Mouse (Mus musculus) bone marrow, adult 2 months (tissue): ENCODE measurements around the gene Lrfn1.

ENCODE experiments used
- CTCF ChIP-seq: fragments of 200-500 bp; IDR thresholded peaks from 2 replicates; pipeline ENCODE4 v1.5.1; 2011; ENCODE audit warnings: low read length, control low read depth; ENCODE audit not compliant: control insufficient read depth, insufficient read depth
- POLR2A ChIP-seq: fragments of 200-500 bp; IDR thresholded peaks from 2 replicates; pipeline ENCODE4 v1.6.1; 2011; ENCODE audit warnings: low read depth, mild to moderate bottlenecking, control low read depth, low read length, borderline replicate concordance; ENCODE audit not compliant: control insufficient read depth

DNA sequence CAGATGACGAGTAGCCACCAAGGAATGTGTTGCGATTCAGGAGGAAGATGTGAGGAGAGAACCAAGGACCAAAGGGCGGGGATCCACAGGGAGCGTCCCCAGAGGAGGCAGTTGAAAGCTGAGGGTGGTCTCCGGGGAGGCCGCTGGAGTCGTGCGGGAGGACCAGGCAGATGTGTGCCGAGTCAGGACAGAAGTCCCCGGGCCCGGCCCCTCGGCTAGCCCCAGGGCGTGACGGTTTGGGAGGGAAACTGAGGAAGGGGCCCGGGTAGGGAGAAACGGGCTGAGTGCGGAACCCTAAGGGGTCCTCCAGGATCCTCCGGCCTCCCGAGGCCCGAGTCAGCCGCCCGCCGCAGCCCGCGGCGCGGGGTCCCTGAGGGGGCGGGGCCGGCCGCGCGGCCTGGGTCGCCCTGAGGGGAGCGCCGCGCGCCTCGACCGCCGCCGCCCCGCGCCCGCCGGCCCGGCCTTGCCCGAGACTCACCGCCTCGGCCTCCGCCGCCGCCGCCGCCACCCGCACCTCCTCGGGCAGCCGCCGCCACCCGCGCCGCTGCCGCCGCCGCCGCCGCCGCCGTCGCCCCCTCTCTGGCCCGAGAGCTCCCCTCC, 16.0 kb upstream of the Lrfn1 start:
- TF ChIP-seq CTCF (no peak), POLR2A (no peak)
